Mouse (Mus musculus): ENCODE data around the gene Ces4a.

DNA sequence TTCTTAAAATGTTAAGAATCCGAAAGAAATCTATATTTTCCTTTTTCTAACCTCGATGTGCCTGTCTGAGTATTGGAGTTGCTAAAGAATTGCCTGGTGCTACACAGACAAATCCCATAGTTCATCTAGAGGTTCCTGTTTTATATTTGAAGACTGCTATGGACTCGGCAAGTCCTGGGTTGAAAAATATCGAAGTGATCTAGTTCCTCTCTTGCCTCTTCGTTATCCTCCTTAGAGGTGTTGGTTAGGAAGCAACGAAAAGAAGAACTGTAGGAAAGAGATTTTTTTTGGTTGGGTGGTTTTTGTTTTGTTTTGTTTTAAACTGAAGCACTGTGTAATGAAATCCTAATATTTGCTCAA, 40.4 kb downstream of the Ces4a start:
- TF ChIP-seq POLR2A (IDR thresholded peaks at IDR 0.05; ENCODE audit: borderline replicate concordance, control insufficient read depth, low read depth, low read length): no peak
- no peak for TF ChIP-seq CTCF (IDR thresholded peaks at IDR 0.05; ENCODE audit: control insufficient read depth, insufficient read depth, low read length)

Measured in bone marrow, adult 2 months (tissue).